Comparison of ENCODE assay signal across 8 mouse cellular contexts in the genomic region with DNA sequence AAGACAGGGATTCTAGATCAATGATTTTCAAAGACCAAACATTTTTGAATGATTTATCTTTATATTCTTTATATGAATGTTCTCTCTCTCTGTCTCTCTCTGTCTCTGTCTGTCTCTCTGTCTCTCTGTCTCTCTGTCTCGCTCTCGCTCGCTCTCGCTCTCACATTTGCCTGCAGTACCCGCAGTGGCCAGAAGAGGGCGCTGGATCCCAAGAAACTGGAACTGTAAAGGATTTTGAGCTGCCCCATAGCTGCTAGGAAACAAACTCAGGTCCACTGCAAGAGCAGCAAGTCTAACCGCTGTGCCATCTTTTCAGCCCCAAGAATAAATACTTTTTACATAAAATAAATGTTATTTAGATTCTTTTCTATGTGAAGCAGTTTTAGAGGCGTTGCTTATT.
DNase-seq lines count a peak whose midpoint lies in the region; ATAC-seq and TF ChIP-seq lines count a peak whose summit lies in the region.
"Had no signal": no experiment of that assay in that cellular context is flagged by ENCODE, and none has a peak within 500 bp of the region (broad histone marks: within the 10 kb centered on the region; RNA-seq: fewer than 3 reads in every experiment).

No protein-coding gene starts in this region.

- H3K27ac ChIP-seq in intestine, postnatal 0 days (ENCODE audit: low read depth, low read length), result no peak overlapping the region
- H3K27ac ChIP-seq in intestine, embryonic 15.5 days, result no peak overlapping the region
- no peak overlapping the region for H3K27ac ChIP-seq in ES-E14 (ENCODE audit: insufficient read depth, low read depth, low read length, poor library complexity, severe bottlenecking)
- H3K27ac ChIP-seq: liver, embryonic 13.5 days had no signal

- peak; percentile 17 for DNase-seq in A20 (ENCODE audit: low read depth, low spot score)
- peak; percentile 29 for DNase-seq in ES-E14 (ENCODE audit: low read depth, low spot score)
- peak; percentile 51 to 72 for DNase-seq in cerebellum, postnatal 10 days
- DNase-seq in kidney, postnatal 36 days, result peak; percentile 8 to 61
- peak; percentile 29 for DNase-seq in splenic B cell, adult 2 months (ENCODE audit: low read depth, low spot score)
- DNase-seq: liver, embryonic 13.5 days had no signal

- no peaks in the 10 kb centered on the region for H3K9me3 ChIP-seq in intestine, postnatal 0 days (ENCODE audit: control insufficient read depth)
- no peaks in the 10 kb centered on the region for H3K9me3 ChIP-seq in intestine, embryonic 15.5 days
- no peaks in the 10 kb centered on the region for H3K9me3 ChIP-seq in ES-E14 (ENCODE audit: control insufficient read depth, insufficient read depth, low read depth, low read length)
- H3K9me3 ChIP-seq: liver, embryonic 13.5 days had no signal

- no peaks in the 10 kb centered on the region for H3K36me3 ChIP-seq in intestine, postnatal 0 days (ENCODE audit: control insufficient read depth, insufficient read depth)
- H3K36me3 ChIP-seq in intestine, embryonic 15.5 days, result no peaks in the 10 kb centered on the region
- H3K36me3 ChIP-seq in ES-E14 (ENCODE audit: control insufficient read depth, insufficient read depth, low read length, poor library complexity, severe bottlenecking), result no peaks in the 10 kb centered on the region
- H3K36me3 ChIP-seq in splenic B cell, adult 2 months (ENCODE audit: control insufficient read depth, insufficient read depth, low read length, poor library complexity, severe bottlenecking), result no peaks in the 10 kb centered on the region
- H3K36me3 ChIP-seq: liver, embryonic 13.5 days had no signal

- peak; percentile 68 for TF ChIP-seq CTCF in intestine, postnatal 0 days (IDR thresholded peaks at IDR 0.05; ENCODE audit: low read depth)

- no peak for ATAC-seq in intestine, postnatal 0 days
- no peak for ATAC-seq in intestine, embryonic 15.5 days

- H3K4me1 ChIP-seq in intestine, postnatal 0 days (replicated peaks; ENCODE audit: control insufficient read depth, insufficient read depth, low read length), result no peaks in the 10 kb centered on the region
- H3K4me1 ChIP-seq in intestine, embryonic 15.5 days (replicated peaks), result no peaks in the 10 kb centered on the region
- no peaks in the 10 kb centered on the region for H3K4me1 ChIP-seq in ES-E14 (ENCODE audit: control insufficient read depth in 2 of 2, insufficient read depth in 2 of 2, low read length in 2 of 2, poor library complexity in 1 of 2)
- H3K4me1 ChIP-seq: liver, embryonic 13.5 days had no signal

- WGBS in intestine, postnatal 0 days, result 48% methylated on average over 8 of the region's 8 CpGs
- 47% methylated on average over 8 of the region's 8 CpGs for WGBS in intestine, embryonic 15.5 days

- H3K4me2 ChIP-seq in intestine, postnatal 0 days (replicated peaks; ENCODE audit: low read depth), result no peak overlapping the region
- H3K4me2 ChIP-seq in intestine, embryonic 15.5 days (replicated peaks), result no peak overlapping the region
- H3K4me2 ChIP-seq: liver, embryonic 13.5 days had no signal

- no peak overlapping the region for H3K4me3 ChIP-seq in intestine, postnatal 0 days (ENCODE audit: low read depth, low read length)
- H3K4me3 ChIP-seq in intestine, embryonic 15.5 days (replicated peaks), result no peak overlapping the region
- no peak overlapping the region for H3K4me3 ChIP-seq in ES-E14 (ENCODE audit: insufficient read depth in 1 of 2, low read depth in 1 of 2, low read length in 2 of 2, poor library complexity in 1 of 2, severe bottlenecking in 1 of 2)
- H3K4me3 ChIP-seq: liver, embryonic 13.5 days had no signal

- H3K27me3 ChIP-seq in intestine, postnatal 0 days (replicated peaks; ENCODE audit: control insufficient read depth, insufficient read depth, low read length), result no peaks in the 10 kb centered on the region
- H3K27me3 ChIP-seq in intestine, embryonic 15.5 days (replicated peaks), result no peaks in the 10 kb centered on the region
- no peaks in the 10 kb centered on the region for H3K27me3 ChIP-seq in splenic B cell, adult 2 months (ENCODE audit: control insufficient read depth, insufficient read depth, low read length, poor library complexity, severe bottlenecking)
- H3K27me3 ChIP-seq: liver, embryonic 13.5 days had no signal

- no peak overlapping the region for H3K9ac ChIP-seq in intestine, postnatal 0 days (ENCODE audit: low read depth, low read length)
- H3K9ac ChIP-seq in intestine, embryonic 15.5 days, result no peak overlapping the region
- H3K9ac ChIP-seq in ES-E14 (ENCODE audit: insufficient read depth, low read depth, low read length, poor library complexity, severe bottlenecking), result no peak overlapping the region
- H3K9ac ChIP-seq: liver, embryonic 13.5 days had no signal

- in situ Hi-C loops in ES-E14 (cut with MboI; ENCODE audit: low sequenced_read_pairs in 2 of 2, unreplicated experiment in 2 of 2), result no loop called here

TF ChIP-seq in ES-E14, 5 proteins besides CTCF, POLR2A, EP300 and RAD21:
- TF ChIP-seq MAFK (IDR thresholded peaks at IDR 0.05; ENCODE audit: insufficient read depth, low read depth, low read length) (no peak), ZC3H11A (IDR thresholded peaks at IDR 0.05; ENCODE audit: borderline replicate concordance, low read depth, low read length) (no peak), ZNF384 (IDR thresholded peaks at IDR 0.05; ENCODE audit: low read depth, low read length) (no peak), HCFC1 (IDR thresholded peaks at IDR 0.05; ENCODE audit: borderline replicate concordance, insufficient read depth, low read length) (no peak), CHD2 (IDR thresholded peaks at IDR 0.05; ENCODE audit: low read depth, low read length) (no peak)
